Mouse (Mus musculus) brain, embryonic 14.5 days (tissue): ENCODE measurements at regions not wholly inside any gene's neighbourhood (a gene's known extent, or its start where the extent isn't known, plus 50 kb on each side); places are given as distances from the start of the nearest gene placed in this dataset.

ENCODE experiments used
- CTCF ChIP-seq: fragments of 200-500 bp; IDR thresholded peaks from 2 replicates; pipeline ENCODE4 v1.5.1; 2012; ENCODE audit warnings: inconsistent platforms, mild to moderate bottlenecking, moderate library complexity, borderline replicate concordance; ENCODE audit not compliant: insufficient read depth, insufficient read length; ENCODE audit errors: extremely low read depth
- POLR2A ChIP-seq: fragments of 200-500 bp; IDR thresholded peaks from 2 replicates; pipeline ENCODE4 v1.6.1; 2012; ENCODE audit warnings: mild to moderate bottlenecking, inconsistent platforms, borderline replicate concordance; ENCODE audit not compliant: poor library complexity, insufficient read depth, insufficient read length, severe bottlenecking; ENCODE audit errors: extremely low read depth

- TF ChIP-seq CTCF (no peak), POLR2A (no peak)
Observed at GRCm38 (mm10) chr1:13839619-13840308, 2253.4 kb downstream of the 4930444P10Rik start.
